Mouse (Mus musculus) neural tube, embryonic 10.5 days (tissue): ENCODE measurements around the gene Xirp1.
"Not testable (repeated sequence)": the region's sequence is repeated elsewhere in the genome, so short reads cannot be mapped to it uniquely, and the experiment has no call there.

Experiments used
- DNase-seq: peaks from one replicate; pipeline ENCODE4 v3.0.0-alpha.2; 2017; ENCODE audit warnings: low spot score; ENCODE audit errors: extremely low spot score

The Xirp1 gene

GRCm38 (mm10) chr9:120020285-120020890 is 3.0 kb downstream of the Xirp1 start:
- peak; percentile 83 for DNase-seq

DNA sequence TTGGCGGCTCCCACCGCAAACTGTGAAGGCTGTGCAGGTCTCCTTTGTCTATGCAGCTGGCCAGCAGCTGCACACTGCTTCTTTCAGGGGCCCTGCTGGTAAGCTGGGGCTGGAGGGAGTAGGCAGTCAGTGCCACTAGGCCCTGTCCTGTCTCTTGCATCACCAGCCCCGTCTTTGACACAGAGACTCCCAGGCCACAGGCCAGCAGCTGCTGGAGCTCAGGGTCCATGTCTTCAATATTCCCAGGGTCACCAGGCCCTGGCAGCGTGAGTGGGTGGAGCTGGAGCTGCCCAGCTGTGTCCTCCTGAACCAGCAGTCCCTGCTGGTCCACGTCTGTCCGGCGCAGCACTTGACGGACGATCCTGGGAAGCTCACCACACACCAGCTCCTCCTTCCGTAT is 6.4 kb downstream of the Xirp1 start:
- DNase-seq: no peak

- DNase-seq: no peak
Observed at GRCm38 (mm10) chr9:120014828-120015227, 8.6 kb downstream of the Xirp1 start.

DNA sequence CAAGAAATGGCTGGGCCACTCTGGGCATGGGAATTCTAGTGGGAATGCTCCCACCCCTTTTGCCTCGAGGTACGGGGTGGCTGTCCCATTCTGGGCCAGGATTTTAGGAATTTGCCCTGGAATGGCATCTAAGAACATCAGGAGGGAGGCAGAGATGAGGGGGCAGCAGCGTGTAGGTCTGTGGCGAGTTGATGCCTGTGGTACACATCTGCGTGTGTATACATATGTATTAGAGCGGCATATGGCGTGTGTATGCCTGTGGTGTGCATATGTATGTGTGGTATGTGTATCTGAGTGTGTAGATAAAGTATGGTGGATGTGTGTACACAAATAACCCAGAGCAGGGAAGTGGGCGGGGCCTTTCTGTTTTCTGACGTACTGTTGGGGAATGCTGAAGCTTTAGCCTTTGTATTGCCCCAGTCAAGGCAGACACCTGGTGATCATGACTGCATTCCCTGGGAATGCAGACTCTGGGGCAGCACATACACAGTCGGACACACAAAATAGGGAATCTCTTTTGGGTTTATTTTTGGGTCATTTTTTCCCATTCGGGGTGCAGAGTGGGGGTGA is 10.1 kb downstream of the Xirp1 start:
- no peak for DNase-seq

DNA sequence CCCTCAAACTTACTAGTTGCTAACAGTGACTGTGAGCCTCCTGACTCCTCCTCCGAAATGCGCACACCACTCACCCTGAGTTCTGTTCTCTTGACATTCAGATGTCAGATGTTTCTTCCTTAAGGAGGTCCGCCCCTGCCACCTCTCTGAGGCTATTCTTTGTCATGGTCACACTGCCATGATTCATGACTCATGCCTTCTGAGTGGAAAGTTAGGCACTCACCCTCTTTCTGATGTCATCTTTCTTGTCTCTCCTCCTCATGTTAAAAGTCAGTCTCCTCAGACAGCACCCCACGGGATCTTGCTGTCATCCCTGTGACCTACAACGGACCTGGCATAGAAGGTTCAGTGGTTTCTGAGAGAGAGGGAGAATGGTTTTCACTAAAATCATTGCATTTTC is 10.6 kb downstream of the Xirp1 start:
- no peak for DNase-seq

DNA sequence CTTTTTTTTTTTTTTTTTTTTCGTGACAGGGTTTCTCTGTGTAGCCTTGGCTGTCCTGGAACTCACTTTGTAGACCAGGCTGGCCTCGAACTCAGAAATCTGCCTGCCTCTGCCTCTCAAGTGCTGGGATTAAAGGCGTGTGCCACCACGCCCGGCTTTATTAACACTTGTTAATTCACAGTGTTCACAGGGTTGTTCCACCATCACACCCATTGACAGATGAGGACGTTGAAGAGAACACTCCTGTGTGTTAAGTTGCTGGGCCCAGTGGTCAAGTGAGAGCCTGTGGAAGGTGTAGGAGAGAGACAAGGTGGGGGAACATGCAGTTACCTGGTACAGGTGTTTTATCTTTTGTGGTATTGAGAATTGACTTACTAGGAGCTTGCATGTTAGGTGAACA is 11.2 kb downstream of the Xirp1 start:
- DNase-seq: not testable (repeated sequence)

DNA sequence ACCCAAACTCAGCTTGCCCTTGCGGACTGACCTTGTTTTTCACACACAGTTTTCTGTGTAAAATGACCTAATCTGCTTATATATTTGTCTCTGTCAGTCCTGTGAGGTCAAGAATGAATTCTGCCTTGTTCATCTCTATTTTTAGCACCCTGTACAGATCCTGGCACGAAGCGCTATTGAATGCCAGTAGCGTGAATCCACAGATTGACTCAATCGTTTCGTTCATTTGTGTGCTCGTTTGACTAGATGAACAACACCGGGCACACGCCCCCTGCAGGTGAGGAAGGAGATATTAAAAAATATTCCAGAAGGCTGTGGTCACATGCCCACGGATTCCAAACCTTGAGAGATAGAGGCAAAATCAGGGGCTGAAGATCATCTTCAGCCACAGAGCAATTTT is 11.9 kb downstream of the Xirp1 start:
- peak; percentile 68 for DNase-seq

DNA sequence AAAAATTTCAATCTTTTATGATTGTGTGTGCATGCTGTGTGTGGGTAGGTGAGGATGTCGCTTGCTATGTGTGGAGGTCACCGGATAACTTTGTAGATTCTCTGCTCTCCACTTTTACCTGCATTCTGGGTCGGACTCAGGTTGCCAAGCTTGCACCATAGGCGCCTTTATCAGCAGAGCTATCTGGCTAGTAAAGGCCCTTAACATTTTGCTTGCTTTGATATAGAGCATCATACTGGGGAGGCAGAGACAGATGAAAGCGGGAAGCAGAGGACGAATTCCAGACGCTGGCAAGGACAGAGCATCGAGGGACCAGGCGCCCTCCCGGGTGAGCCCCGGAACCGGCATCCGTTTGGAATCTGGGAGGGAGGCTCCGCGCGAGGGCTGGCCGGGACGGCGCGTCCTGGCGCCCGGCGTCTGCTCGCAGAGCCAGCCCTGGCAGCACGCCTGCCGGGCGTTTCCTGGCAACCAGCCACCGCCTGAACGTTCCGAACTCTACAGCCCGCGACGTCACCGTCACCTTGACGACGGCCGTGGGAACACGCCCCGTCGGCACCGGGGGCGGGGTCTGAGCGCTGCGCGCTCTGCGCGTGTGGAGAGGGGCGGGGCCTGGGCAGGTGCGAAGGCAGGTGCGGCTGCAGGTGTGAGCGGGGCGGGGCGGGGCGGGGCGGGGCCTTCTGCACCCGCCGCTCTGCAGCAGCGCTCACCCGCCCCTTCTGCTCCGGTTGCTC is 12.5 kb downstream of the Xirp1 start:
- peak; percentile 93 for DNase-seq

DNA sequence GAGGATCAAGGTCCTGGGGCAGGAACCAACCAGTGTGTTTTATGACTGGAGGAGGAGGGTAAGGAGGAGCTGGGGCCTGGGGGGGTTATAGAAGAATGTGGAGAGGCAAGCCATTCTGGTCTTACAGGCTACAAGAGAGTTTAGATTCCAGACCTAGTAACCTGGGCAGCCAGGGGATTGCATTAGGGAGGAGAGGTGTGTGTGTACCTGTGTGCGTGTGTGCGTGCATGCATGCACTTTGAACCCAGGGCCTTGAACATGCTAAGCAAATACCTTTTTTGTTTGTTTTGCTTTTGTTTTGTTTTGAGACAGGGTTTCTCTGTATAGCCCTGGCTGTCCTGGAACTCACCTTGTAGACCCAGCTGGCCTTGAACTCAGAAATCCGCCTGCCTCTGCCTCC is 13.5 kb downstream of the Xirp1 start:
- no peak for DNase-seq

GRCm38 (mm10) chr9:120009226-120009841 is 14.1 kb downstream of the Xirp1 start:
- DNase-seq: no peak

GRCm38 (mm10) chr9:120007833-120008232 is 15.6 kb downstream of the Xirp1 start:
- no peak for DNase-seq

DNA sequence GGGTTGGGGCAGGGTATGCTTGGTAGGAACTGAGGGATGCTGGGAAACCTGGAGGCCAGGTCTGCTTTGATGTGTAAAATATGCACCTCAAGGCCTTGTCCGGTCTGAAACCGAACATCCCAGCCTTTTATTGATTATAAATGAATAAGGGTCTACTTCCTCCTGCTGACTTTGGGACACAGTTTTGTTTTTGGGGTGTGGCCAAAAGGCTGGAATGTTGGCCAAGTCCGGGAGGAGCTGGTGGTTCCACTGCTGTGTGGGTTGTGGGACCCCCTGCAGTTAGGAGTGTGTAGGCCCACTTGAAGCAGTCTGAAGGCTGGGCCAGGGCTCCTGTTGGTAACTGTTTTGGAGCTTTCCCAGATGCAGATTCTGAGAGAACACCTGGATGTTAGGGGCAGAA is 17.5 kb downstream of the Xirp1 start:
- DNase-seq: no peak

- DNase-seq: no peak
Observed at GRCm38 (mm10) chr9:120002893-120003292, 20.5 kb downstream of the Xirp1 start.

DNA sequence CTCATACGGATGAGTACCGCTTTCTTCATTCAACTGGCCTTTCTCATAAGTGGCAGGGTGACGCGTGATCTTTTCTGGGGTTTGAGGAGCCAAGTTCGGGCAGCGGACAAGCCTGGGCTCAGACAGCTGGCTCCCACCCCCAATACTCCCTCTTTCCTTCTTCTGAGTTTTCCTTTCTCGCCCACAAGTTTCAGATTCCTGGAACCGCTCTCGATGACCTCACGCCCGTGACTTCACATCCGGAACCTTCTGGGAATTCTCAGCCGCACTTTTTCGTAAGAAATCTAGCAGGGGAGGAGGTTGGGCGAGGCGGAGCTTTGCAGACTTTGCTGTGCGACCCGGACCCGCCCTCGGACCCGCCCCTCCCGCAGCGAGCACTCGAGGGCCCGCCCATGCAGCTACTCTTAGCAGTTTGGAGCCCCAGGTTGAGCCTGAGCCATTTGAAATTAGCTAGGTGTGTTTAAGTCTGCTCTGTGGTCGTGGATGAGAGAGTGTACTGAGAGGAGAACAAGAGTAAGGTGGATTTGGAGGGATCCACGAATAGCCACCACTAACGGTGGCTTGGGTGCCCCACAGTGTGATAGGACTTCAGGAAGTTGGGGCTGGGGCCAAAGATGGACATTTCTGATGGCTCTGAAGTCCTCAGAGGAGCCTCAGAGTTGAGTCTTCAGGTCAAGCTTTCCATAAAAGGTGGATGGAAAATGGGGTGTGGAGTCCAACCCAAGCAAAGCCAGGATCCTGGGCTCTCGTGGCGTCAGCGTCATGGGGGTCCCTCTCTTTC is 21.3 kb downstream of the Xirp1 start:
- DNase-seq: peak; percentile 78

DNA sequence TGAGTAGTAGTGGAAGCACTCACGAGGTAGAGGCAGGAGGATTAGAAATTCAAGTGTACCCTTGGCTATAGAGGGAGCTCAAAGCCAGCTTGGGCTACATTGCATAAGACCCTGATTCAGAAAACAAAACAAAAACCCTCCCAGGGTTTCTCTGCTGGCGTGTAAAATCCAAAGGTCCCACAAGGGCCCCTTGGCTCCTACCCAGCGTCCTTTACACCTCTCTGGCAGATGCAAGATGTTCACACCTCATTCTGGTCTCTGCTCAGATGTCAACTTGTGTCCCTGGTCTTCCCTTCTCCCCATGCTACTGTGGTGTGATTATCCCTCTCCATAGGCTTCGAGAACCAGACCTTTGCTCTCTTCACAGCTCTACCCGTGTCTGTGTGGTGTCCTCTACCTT is 22.6 kb downstream of the Xirp1 start:
- DNase-seq: no peak

DNA sequence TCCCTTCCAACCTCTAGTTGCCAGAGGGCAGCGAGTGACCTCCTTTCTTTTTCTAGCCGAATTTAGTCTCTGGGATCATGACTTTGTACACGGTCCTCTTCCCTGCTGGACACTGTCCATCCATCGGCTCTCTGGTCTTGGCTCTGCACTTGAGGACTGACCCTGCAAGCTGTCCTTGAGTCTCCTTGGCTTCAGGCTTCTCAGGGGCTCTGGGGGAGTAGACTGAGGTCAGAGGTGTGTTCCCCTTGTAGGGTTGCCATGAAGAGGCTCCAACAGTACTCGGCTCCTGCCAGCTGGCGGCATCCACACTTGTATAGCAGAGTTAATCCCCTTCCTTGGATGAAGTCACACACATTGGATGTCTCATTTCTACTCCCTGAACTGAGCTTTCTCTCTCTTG is 23.8 kb downstream of the Xirp1 start:
- DNase-seq: no peak

DNA sequence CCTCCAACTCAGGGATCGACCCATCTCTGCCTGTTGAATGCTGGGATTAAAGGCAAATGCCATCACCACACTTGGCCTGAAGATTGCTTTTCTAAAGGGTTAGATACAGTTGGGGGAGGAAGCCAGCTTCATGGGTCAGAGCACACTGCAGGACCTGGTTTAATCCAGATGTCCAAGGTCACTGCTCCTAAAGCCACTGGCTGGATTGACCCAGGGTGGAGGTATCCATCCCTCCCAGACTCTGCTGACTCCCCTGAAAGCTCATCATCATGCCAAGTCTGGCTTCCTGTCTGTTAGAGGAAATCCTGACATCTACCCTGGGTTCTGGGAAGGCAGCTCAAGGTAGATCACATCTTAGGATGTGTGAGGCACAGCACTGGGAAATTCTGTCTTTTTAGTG is 24.6 kb downstream of the Xirp1 start:
- no peak for DNase-seq

DNA sequence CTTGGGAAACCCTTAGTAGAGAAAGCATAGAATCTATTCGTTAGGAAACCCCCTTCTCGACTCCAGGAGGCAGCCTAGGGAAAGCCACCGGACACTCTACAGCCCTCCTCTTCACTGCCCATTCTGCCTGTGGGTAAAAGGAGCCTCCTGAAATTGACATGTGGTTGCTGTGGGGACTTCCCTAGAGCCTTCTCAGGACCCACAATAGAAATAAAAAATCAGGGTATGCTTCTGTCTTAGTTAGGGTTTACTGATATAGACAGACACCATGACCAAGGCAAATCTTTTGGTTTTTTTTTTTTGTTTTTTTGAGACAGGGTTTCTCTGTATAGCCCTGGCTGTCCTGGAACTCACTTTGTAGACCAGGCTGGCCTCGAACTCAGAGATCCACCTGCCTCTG is 27.3 kb downstream of the Xirp1 start:
- DNase-seq: no peak

DNA sequence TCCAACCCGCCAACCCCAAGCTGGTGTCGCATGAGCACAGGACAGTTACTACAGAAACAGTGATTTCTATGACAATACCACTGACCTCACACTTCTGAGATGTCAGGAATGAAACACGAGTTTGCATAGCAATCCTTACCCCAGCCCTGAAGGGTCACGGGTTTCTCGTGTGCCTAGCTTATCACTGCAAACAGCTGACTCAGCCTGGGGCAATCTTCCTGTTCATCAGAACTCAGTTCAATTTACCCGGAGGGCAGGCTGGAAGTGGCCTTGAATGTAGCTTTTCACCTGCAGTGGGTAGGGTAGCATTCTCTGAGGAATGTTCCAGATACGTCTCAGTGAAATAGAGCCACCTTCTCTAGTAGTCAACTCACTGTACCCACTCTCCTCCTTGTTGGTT is 29.2 kb downstream of the Xirp1 start:
- no peak for DNase-seq

DNA sequence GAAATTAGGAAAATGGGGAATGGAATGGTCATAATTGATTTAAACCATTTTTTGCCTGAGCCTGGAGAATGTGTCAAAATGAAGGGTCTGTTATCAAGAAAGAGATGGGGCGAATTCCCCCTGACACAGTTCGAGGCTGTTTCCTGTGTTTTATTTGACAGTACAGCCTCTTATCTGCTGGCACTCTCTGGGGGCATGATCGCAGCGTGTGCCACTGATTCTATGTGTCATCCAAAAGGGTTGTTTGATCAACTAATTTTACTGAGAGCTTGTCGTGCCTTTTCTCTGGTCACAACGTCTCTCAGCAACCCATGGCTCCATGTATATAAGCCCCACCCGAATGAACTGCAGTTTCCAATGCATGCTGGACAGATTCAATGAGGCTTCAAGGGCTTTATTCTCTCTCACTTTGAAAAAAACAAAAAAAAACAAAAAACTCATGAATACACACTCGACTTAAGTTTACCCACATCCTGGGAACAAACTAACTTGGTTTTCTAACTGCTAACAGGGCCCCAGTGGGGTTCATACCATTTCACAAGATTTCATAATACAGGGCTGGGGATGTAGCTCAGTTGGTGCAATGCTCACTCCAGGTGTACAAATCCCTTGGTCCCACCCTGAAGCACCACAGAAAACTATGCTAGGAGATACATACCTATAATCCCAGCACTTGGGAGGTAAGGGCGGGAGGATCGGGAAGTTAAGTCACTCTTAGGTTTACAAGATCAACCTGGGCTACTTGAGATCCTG is 30.1 kb downstream of the Xirp1 start:
- no peak for DNase-seq

GRCm38 (mm10) chr9:119991310-119991709 is 32.1 kb downstream of the Xirp1 start:
- no peak for DNase-seq
